Mouse (Mus musculus) bone marrow, adult 2 months (tissue): ENCODE measurements around the gene Pcnx2.

Experiments used
- CTCF ChIP-seq: fragments of 200-500 bp; IDR thresholded peaks from 2 replicates; pipeline ENCODE4 v1.5.1; 2011; ENCODE audit warnings: low read length, control low read depth; ENCODE audit not compliant: control insufficient read depth, insufficient read depth
- POLR2A ChIP-seq: fragments of 200-500 bp; IDR thresholded peaks from 2 replicates; pipeline ENCODE4 v1.6.1; 2011; ENCODE audit warnings: low read depth, mild to moderate bottlenecking, control low read depth, low read length, borderline replicate concordance; ENCODE audit not compliant: control insufficient read depth

- TF ChIP-seq POLR2A (no peak), CTCF (no peak)
These were observed 168.4 kb downstream of the Pcnx2 start, which contains the start of gene Ntpcr for GRCm38 (mm10) chr8:125729746-125730145.
